Mouse (Mus musculus) CH12.LX (cell line): Measurements from ENCODE around the gene Mettl2. TPM values are rescaled to one million over a fixed set of nuclear protein-coding genes. Genes with fewer than 3 reads are reported as not detected.

Source experiments
- polyA plus RNA-seq: library from polyadenylated mRNA; unstranded; fragments of >175 nt; gene quantifications from 2 replicates; pipeline ENCODE4 v1.2.1, GENCODE M21; 2012; ENCODE audit warnings: low read depth; ENCODE audit not compliant: insufficient read length
- total RNA-seq, 2 experiments: library from RNA; depleted of rRNA; stranded (reverse); fragments of 300-350 nt in 1 of 2; fragments of >200 nt in 1 of 2; gene quantifications; 2 replicates each; pipeline ENCODE4 v1.2.3; 2012 to 2014

Mettl2 gene
- total and polyA plus RNA-seq, 3 experiments, result 58.4 to 112 (median 102) TPM

Other genes with a start within 250 kb of the Mettl2 start
- gene Efcab3, start 62.8 kb upstream of the Mettl2 start, total RNA-seq (2012; rRNA removed), result 2.1 and 3.0 TPM in 2 replicates
- 5.9 and 6.5 TPM in 2 replicates for gene Efcab3, start 62.8 kb upstream of the Mettl2 start, total RNA-seq (2014; rRNA removed)
- gene Efcab3, start 62.8 kb upstream of the Mettl2 start, polyA plus RNA-seq, result 12.2 and 12.5 TPM in 2 replicates
- not detected in 2 replicates for gene Gm10842, start 20.5 kb downstream of the Mettl2 start, total RNA-seq (2012; rRNA removed)
- not detected in 2 replicates for gene Gm10842, start 20.5 kb downstream of the Mettl2 start, total RNA-seq (2014; rRNA removed)
- not detected in 2 replicates for gene Gm10842, start 20.5 kb downstream of the Mettl2 start, polyA plus RNA-seq
- gene Tlk2, start 52.4 kb downstream of the Mettl2 start, total RNA-seq (2012; rRNA removed), result 71.8 and 78.0 TPM in 2 replicates
- gene Tlk2, start 52.4 kb downstream of the Mettl2 start, total RNA-seq (2014; rRNA removed), result 90.6 and 96.5 TPM in 2 replicates
- 85.1 and 103 TPM in 2 replicates for gene Tlk2, start 52.4 kb downstream of the Mettl2 start, polyA plus RNA-seq
- gene Mrc2, start 166.2 kb downstream of the Mettl2 start, total RNA-seq (2012; rRNA removed), result under 0.01 and 0.25 TPM in 2 replicates
- 0.04 and 0.09 TPM in 2 replicates for gene Mrc2, start 166.2 kb downstream of the Mettl2 start, total RNA-seq (2014; rRNA removed)
- 0.10 and 0.19 TPM in 2 replicates for gene Mrc2, start 166.2 kb downstream of the Mettl2 start, polyA plus RNA-seq